Mouse (Mus musculus) heart, embryonic 10.5 days (tissue): Measurements from ENCODE around the gene Pafah1b2. TPM values are rescaled to one million over a fixed set of nuclear protein-coding genes. Genes with fewer than 3 reads are reported as not detected.

Source experiments
- DNase-seq: peaks from one replicate; pipeline ENCODE4 v3.0.0-alpha.2; 2017; ENCODE audit warnings: low spot score
- H3K27ac ChIP-seq: fragments of 300-500 bp; sonication (generic); 2 replicates; pipeline ENCODE4 v1.5.1; 2016; ENCODE audit warnings: mild to moderate bottlenecking
- H3K27me3 ChIP-seq: fragments of 300-500 bp; sonication (generic); 2 replicates; pipeline ENCODE4 v1.6.1; 2016; ENCODE audit warnings: mild to moderate bottlenecking; ENCODE audit not compliant: poor library complexity, insufficient read depth, severe bottlenecking
- H3K36me3 ChIP-seq: fragments of 300-500 bp; sonication (generic); 2 replicates; pipeline ENCODE4 v1.6.1; 2016; ENCODE audit warnings: mild to moderate bottlenecking, moderate library complexity
- H3K4me1 ChIP-seq: fragments of 300-500 bp; sonication (generic); 2 replicates; pipeline ENCODE4 v1.6.1; 2016; ENCODE audit warnings: mild to moderate bottlenecking
- H3K4me3 ChIP-seq: fragments of 300-500 bp; sonication (generic); 2 replicates; pipeline ENCODE4 v1.5.1; 2016; ENCODE audit warnings: mild to moderate bottlenecking, moderate library complexity
- H3K9me3 ChIP-seq: fragments of 300-500 bp; sonication (generic); 2 replicates; pipeline ENCODE4 v1.6.1; 2016; ENCODE audit warnings: mild to moderate bottlenecking, moderate library complexity
- WGBS: fragments of 180-500 bp; shearing (Covaris S2); methylation state at CpG from one replicate; pipeline ENCODE4 v1.1.7; 2016; 5-methylcytosine and 5-hydroxymethylcytosine counted together
- polyA plus RNA-seq: library from polyadenylated mRNA; unstranded; fragments of >200 nt; fragmentation: Nextera tagmentation; extraction: Ambion mirVana; gene quantifications from 2 replicates; pipeline ENCODE4 v1.2.1, GENCODE M21; 2016

The Pafah1b2 gene
- polyA plus RNA-seq, 1 experiment from 2014 or later: 212 TPM

DNA sequence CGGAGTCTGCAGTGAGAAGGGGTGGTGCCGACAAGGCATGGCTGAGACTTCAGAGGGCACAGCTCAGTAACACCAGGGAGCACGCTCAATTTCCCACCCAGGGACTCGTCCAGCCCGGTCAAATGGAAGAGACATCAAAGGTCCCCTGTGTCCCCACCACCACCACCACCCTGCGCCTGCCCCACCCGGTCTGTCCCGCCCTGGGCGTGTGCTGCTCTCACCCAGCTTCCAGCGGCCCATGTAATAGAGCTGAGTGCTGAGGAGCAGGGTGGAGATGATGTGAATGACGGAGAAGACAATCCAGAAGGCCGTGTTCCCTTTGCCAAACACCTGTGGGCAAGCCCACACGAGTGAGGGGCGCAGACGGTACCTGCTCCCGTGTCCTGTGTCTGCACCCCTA is 70.0 kb downstream of the Pafah1b2 start:
- WGBS: 88% methylated on average over 16 of the region's 16 CpGs
- H3K4me1 ChIP-seq: 0 out of 2 replicates have a peak, but pooled peaks cover 4% of the 10 kb centered on the region
- H3K36me3 ChIP-seq: peaks cover 94% of the 10 kb centered on the region
- no peak for DNase-seq
- no peaks in the 10 kb centered on the region for H3K9me3 ChIP-seq
- H3K4me3 ChIP-seq: no peak overlapping the region
- H3K27me3 ChIP-seq: no peaks in the 10 kb centered on the region
- no peak overlapping the region for H3K27ac ChIP-seq

GRCm38 (mm10) chr9:45941329-45941888 is 71.1 kb downstream of the Pafah1b2 start:
- peak; percentile 86 for DNase-seq
- H3K36me3 ChIP-seq: peaks cover 85% of the 10 kb centered on the region
- no peak overlapping the region for H3K27ac ChIP-seq
- H3K4me3 ChIP-seq: no peak overlapping the region
- no peaks in the 10 kb centered on the region for H3K9me3 ChIP-seq
- 61% methylated on average over 18 of the region's 18 CpGs for WGBS
- no peaks in the 10 kb centered on the region for H3K27me3 ChIP-seq
- H3K4me1 ChIP-seq: peaks cover 9% of the 10 kb centered on the region; the same call in 1 of the 2 replicates

- WGBS: 93% methylated on average over 6 of the region's 6 CpGs
- Histone ChIP-seq H3K27ac (no peak overlapping the region), H3K9me3 (no peaks in the 10 kb centered on the region), H3K36me3 (peaks cover 69% of the 10 kb centered on the region), H3K4me1 (peaks cover 23% of the 10 kb centered on the region), H3K27me3 (no peaks in the 10 kb centered on the region), H3K4me3 (no peak overlapping the region)
- no peak for DNase-seq
These were observed 72.7 kb downstream of the Pafah1b2 start for GRCm38 (mm10) chr9:45939794-45940193.

GRCm38 (mm10) chr9:45938952-45939637 is 73.4 kb downstream of the Pafah1b2 start:
- H3K4me1 ChIP-seq: peaks cover 30% of the 10 kb centered on the region
- H3K36me3 ChIP-seq: peaks cover 62% of the 10 kb centered on the region
- DNase-seq: no peak
- no peak overlapping the region for H3K27ac ChIP-seq
- no peaks in the 10 kb centered on the region for H3K9me3 ChIP-seq
- WGBS: 82% methylated on average over 15 of the region's 15 CpGs
- H3K4me3 ChIP-seq: no peak overlapping the region
- H3K27me3 ChIP-seq: no peaks in the 10 kb centered on the region

GRCm38 (mm10) chr9:45938088-45938487 is 74.4 kb downstream of the Pafah1b2 start:
- H3K27ac ChIP-seq: no peak overlapping the region
- H3K4me3 ChIP-seq: no peak overlapping the region
- H3K9me3 ChIP-seq: no peaks in the 10 kb centered on the region
- peaks cover 52% of the 10 kb centered on the region for H3K36me3 ChIP-seq
- H3K27me3 ChIP-seq: no peaks in the 10 kb centered on the region
- WGBS: 90% methylated on average over 8 of the region's 8 CpGs
- peaks cover 40% of the 10 kb centered on the region for H3K4me1 ChIP-seq
- no peak for DNase-seq

- Histone ChIP-seq H3K4me3 (no peak overlapping the region), H3K27ac (peak overlapping the region; percentile 88), H3K4me1 (peaks cover 51% of the 10 kb centered on the region), H3K36me3 (peaks cover 47% of the 10 kb centered on the region), H3K9me3 (no peaks in the 10 kb centered on the region), H3K27me3 (no peaks in the 10 kb centered on the region)
- peak; percentile 85 for DNase-seq
- WGBS: 18% methylated on average over 3 of the region's 3 CpGs
These were observed 75.6 kb downstream of the Pafah1b2 start for GRCm38 (mm10) chr9:45936883-45937282.

DNA sequence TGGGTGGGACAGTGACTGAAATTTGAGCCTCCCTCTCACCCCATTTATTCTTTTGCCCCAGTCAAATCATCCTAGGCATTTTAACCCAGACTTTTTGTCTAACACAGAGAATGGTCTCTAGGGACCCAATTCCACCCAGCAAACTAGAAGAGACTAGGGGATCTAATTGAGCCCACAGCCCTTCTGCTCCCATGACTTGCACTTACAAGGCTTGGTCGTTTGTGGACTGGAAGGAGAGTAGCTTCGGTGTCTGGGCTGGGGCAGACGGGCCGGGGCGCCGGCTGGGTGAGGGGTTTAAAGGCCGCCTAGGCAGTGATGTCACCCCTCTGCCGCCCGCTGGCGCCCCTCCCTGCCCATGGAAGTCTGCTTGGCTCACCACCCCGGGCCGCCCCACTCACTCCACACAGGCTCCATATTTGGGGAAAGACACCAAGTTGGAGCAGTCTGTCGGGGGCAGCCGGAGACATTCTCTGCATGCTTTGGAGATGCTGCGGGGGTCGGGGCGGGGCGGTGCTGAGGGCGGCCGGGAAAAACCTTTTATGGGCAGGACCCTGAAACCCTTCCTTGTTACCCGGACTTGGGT is 76.8 kb downstream of the Pafah1b2 start, which contains the start of gene Tagln:
Tagln (minus strand) TSS at position 431 of the 583 bp plus-strand sequence.
- peak; percentile 95 for DNase-seq
- 3% methylated on average over 21 of the region's 21 CpGs for WGBS

GRCm38 (mm10) chr9:45932571-45933415 is 79.7 kb downstream of the Pafah1b2 start:
- Histone ChIP-seq H3K36me3 (peaks cover 50% of the 10 kb centered on the region), H3K27me3 (no peaks in the 10 kb centered on the region), H3K27ac (peak overlapping the region; percentile 53), H3K9me3 (no peaks in the 10 kb centered on the region), H3K4me3 (peak overlapping the region; percentile 40), H3K4me1 (peaks cover 48% of the 10 kb centered on the region)
- 55% methylated on average over 11 of the region's 11 CpGs for WGBS
- DNase-seq: no peak

More for the DNA sequence above, 76.8 kb downstream of the Pafah1b2 start, which contains the start of gene Tagln:
- peaks cover 45% of the 10 kb centered on the region for H3K36me3 ChIP-seq
- H3K27ac ChIP-seq: peak within 1 kb of the TSS; percentile 88
- H3K9me3 ChIP-seq: no peaks in the 10 kb centered on the region
- H3K27me3 ChIP-seq: no peaks in the 10 kb centered on the region
- peaks cover 48% of the 10 kb centered on the region for H3K4me1 ChIP-seq
- peak within 1 kb of the TSS; percentile 57 for H3K4me3 ChIP-seq

DNA sequence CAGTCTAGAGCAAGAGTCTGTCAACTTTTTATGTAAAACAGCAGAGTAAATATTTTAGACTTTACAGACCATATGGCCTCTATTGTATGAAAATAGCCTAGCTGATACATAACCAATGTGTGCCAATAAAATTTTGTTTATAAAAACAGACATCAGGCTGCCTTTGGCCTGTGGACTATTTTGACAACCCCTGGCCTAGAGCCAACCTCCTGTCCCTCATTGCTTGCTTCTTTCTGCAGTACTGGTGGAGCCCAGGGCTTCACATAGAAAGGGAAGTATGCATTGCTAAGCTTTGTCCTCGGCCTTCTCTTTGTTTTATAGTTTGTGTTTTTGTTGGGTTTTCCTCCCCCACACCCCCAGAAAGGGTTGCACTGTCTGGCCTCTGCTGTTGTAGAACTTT is 80.5 kb downstream of the Pafah1b2 start:
- no peak for DNase-seq
- H3K4me1 ChIP-seq: peaks cover 48% of the 10 kb centered on the region
- no peak overlapping the region for H3K4me3 ChIP-seq
- H3K36me3 ChIP-seq: peaks cover 54% of the 10 kb centered on the region
- H3K27ac ChIP-seq: peak overlapping the region; percentile 53; the same call in 1 of the 2 replicates
- no peaks in the 10 kb centered on the region for H3K9me3 ChIP-seq
- no peaks in the 10 kb centered on the region for H3K27me3 ChIP-seq
- WGBS: 59% methylated on average over 1 of the region's 1 CpGs

GRCm38 (mm10) chr9:45929285-45929684 is 83.2 kb downstream of the Pafah1b2 start:
- H3K27ac ChIP-seq: no peak overlapping the region
- H3K27me3 ChIP-seq: no peaks in the 10 kb centered on the region

DNA sequence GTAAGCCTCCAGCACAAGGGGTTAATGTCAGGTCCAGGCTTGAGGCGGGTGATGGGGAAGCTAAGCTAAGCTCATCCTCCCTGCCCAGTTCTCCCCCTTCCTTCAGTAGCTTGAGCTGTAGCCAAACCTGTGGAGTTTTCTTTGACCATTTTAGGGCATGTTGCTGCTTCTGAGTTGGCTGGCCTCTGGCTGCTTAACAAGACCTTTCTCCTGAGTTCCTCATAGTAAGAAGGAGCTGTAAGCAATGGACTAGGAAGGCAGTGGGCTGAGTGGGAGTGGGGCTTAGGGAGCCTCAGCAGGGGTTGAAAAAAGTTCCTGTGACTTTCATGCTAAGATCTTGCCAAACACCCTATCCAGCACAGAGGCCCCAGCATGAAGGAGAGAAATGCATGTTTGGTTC is 92.6 kb downstream of the Pafah1b2 start:
- H3K27me3 ChIP-seq: no peaks in the 10 kb centered on the region
- no peaks in the 10 kb centered on the region for H3K9me3 ChIP-seq
- H3K36me3 ChIP-seq: peaks cover 84% of the 10 kb centered on the region
- H3K4me3 ChIP-seq: no peak overlapping the region
- H3K27ac ChIP-seq: no peak overlapping the region
- WGBS: 55% methylated on average over 1 of the region's 1 CpGs
- DNase-seq: no peak
- H3K4me1 ChIP-seq: no peaks in the 10 kb centered on the region

More at GRCm38 (mm10) chr9:45929285-45929684, 83.2 kb downstream of the Pafah1b2 start:
- no peak for DNase-seq
- 87% methylated on average over 5 of the region's 5 CpGs for WGBS
- no peaks in the 10 kb centered on the region for H3K9me3 ChIP-seq
- H3K4me1 ChIP-seq: peaks cover 23% of the 10 kb centered on the region
- H3K36me3 ChIP-seq: peaks cover 68% of the 10 kb centered on the region
- no peak overlapping the region for H3K4me3 ChIP-seq

DNA sequence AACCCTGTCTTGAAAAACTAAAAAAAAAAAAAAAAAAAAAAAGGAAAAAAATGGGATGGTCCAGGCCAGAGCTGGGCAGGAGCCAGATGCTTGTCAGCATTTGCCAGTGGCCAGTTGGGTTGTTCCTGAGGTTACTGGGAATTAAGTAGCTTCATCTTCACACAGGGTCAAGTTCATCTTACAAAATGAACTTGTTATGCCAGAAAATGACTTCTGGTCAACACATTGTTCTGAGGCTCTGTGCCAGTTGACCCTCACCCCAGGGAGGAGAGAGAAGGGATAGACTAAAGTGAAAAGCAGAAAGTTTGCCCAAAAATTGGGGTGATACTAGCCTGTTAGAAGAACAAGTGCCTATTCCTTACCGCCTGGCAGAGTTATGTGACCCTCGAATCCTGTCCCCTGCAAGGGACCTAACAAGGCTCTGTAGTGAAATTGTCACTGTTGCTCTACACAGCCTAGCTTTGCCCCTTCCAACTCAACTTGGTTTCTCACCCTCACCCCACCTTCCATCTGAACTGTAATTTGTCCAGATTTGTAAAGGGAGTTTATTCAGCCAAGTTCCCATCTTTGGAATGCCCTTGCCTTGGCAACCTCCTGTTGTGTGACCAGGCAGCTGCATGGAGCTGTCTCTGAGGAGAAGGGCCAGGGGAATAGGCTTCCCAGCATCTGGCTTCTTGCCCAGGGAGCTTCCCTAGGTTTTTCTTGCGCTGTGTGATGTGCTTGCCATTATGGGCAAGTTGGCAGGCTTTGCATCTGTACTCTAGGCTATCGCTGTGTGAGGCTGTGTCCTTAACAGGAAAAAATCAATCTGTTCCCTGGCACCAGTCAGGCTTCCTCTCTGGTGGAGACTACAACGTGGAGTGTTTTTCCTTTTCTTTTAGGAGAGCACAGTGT is 95.2 kb downstream of the Pafah1b2 start:
- H3K4me3 ChIP-seq: no peak overlapping the region
- WGBS: 90% methylated on average over 5 of the region's 5 CpGs
- no peaks in the 10 kb centered on the region for H3K27me3 ChIP-seq
- no peak overlapping the region for H3K27ac ChIP-seq
- no peaks in the 10 kb centered on the region for H3K4me1 ChIP-seq
- H3K36me3 ChIP-seq: peaks cover 89% of the 10 kb centered on the region
- no peak for DNase-seq
- H3K9me3 ChIP-seq: no peaks in the 10 kb centered on the region
